19 mouse cellular contexts compared by ENCODE assay signal in genomic region chr6:7326974-7327373, GRCm38 (mm10).
DNase-seq lines count a peak whose midpoint lies in the region; ATAC-seq and TF ChIP-seq lines count a peak whose summit lies in the region.
"Had no signal": no experiment of that assay in that cellular context is flagged by ENCODE, and none has a peak within 500 bp of the region (broad histone marks: within the 10 kb centered on the region; RNA-seq: fewer than 3 reads in every experiment).

No protein-coding gene starts in this region.

- ATAC-seq in midbrain, embryonic 11.5 days (ENCODE audit: low FRiP score) = peak; percentile 33
- ATAC-seq in midbrain, postnatal 0 days (ENCODE audit: low FRiP score) = no peak
- 0 out of 2 replicates have a peak, but pooled peaks have one; percentile 21 for ATAC-seq in midbrain, embryonic 16.5 days
- ATAC-seq in liver, postnatal 0 days = no peak
- ATAC-seq: intestine, embryonic 16.5 days had no signal

- no peak overlapping the region for H3K27ac ChIP-seq in midbrain, embryonic 11.5 days (ENCODE audit: low read depth, low read length)
- no peak overlapping the region for H3K27ac ChIP-seq in midbrain, postnatal 0 days (ENCODE audit: low read depth, low read length)
- H3K27ac ChIP-seq in midbrain, embryonic 16.5 days (ENCODE audit: low read length) = no peak overlapping the region
- no peak overlapping the region for H3K27ac ChIP-seq in liver, postnatal 0 days (ENCODE audit: low read depth)
- H3K27ac ChIP-seq: embryonic facial prominence, embryonic 15.5 days; forebrain, embryonic 10.5 days; gastrocnemius, adult 2 months; hindbrain, embryonic 15.5 days had no signal

- 34% methylated on average over 4 of the region's 4 CpGs for WGBS in midbrain, embryonic 11.5 days
- 34% methylated on average over 4 of the region's 4 CpGs for WGBS in midbrain, postnatal 0 days
- WGBS in midbrain, embryonic 16.5 days = 27% methylated on average over 4 of the region's 4 CpGs
- 58% methylated on average over 4 of the region's 4 CpGs for WGBS in liver, postnatal 0 days (ENCODE audit: insufficient replicate concordance)

- TF ChIP-seq EP300 in liver, postnatal 0 days (IDR thresholded peaks at IDR 0.05; ENCODE audit: low read depth) = no peak

- no peaks in the 10 kb centered on the region for H3K27me3 ChIP-seq in midbrain, embryonic 11.5 days (ENCODE audit: control insufficient read depth, insufficient read depth, low read length)
- no peaks in the 10 kb centered on the region for H3K27me3 ChIP-seq in midbrain, postnatal 0 days (ENCODE audit: insufficient read depth, low read length)
- H3K27me3 ChIP-seq in midbrain, embryonic 16.5 days (ENCODE audit: control insufficient read depth, insufficient read depth, low read depth, low read length) = no peaks in the 10 kb centered on the region
- H3K27me3 ChIP-seq in liver, postnatal 0 days (ENCODE audit: insufficient read depth, low read length) = no peaks in the 10 kb centered on the region
- H3K27me3 ChIP-seq: embryonic facial prominence, embryonic 15.5 days; heart, embryonic 12.5 days; hindbrain, embryonic 15.5 days had no signal

- no peaks in the 10 kb centered on the region for H3K4me1 ChIP-seq in midbrain, embryonic 11.5 days (ENCODE audit: control insufficient read depth, insufficient read depth, low read length)
- H3K4me1 ChIP-seq in midbrain, postnatal 0 days (ENCODE audit: insufficient read depth, low read length) = no peaks in the 10 kb centered on the region
- H3K4me1 ChIP-seq in midbrain, embryonic 16.5 days (ENCODE audit: control insufficient read depth, insufficient read depth, low read length) = no peaks in the 10 kb centered on the region
- H3K4me1 ChIP-seq in liver, postnatal 0 days (ENCODE audit: insufficient read depth) = no peaks in the 10 kb centered on the region
- H3K4me1 ChIP-seq: embryonic facial prominence, embryonic 15.5 days; heart, embryonic 12.5 days; hindbrain, embryonic 15.5 days had no signal

- H3K9ac ChIP-seq in midbrain, embryonic 11.5 days (ENCODE audit: low read length) = no peak overlapping the region
- H3K9ac ChIP-seq in midbrain, postnatal 0 days (replicated peaks; ENCODE audit: low read length, poor library complexity, severe bottlenecking) = no peak overlapping the region
- no peak overlapping the region for H3K9ac ChIP-seq in midbrain, embryonic 16.5 days (ENCODE audit: low read depth, low read length)
- no peak overlapping the region for H3K9ac ChIP-seq in liver, postnatal 0 days (replicated peaks)
- H3K9ac ChIP-seq: embryonic facial prominence, embryonic 15.5 days; heart, embryonic 12.5 days; hindbrain, embryonic 15.5 days had no signal

- H3K4me2 ChIP-seq in midbrain, embryonic 11.5 days = no peak overlapping the region
- H3K4me2 ChIP-seq in midbrain, postnatal 0 days (ENCODE audit: low read depth, low read length, poor library complexity, severe bottlenecking) = no peak overlapping the region
- H3K4me2 ChIP-seq in midbrain, embryonic 16.5 days (ENCODE audit: low read length) = no peak overlapping the region
- H3K4me2 ChIP-seq in liver, postnatal 0 days (ENCODE audit: low read depth, low read length) = no peak overlapping the region
- H3K4me2 ChIP-seq: embryonic facial prominence, embryonic 15.5 days; heart, embryonic 12.5 days; hindbrain, embryonic 15.5 days had no signal

- H3K36me3 ChIP-seq in midbrain, embryonic 11.5 days (ENCODE audit: control insufficient read depth, insufficient read depth, low read length) = no peaks in the 10 kb centered on the region
- no peaks in the 10 kb centered on the region for H3K36me3 ChIP-seq in midbrain, postnatal 0 days (ENCODE audit: insufficient read depth, low read length)
- H3K36me3 ChIP-seq in midbrain, embryonic 16.5 days (ENCODE audit: control insufficient read depth, insufficient read depth, low read length) = no peaks in the 10 kb centered on the region
- no peaks in the 10 kb centered on the region for H3K36me3 ChIP-seq in liver, postnatal 0 days (replicated peaks; ENCODE audit: insufficient read depth, low read length)
- H3K36me3 ChIP-seq: embryonic facial prominence, embryonic 15.5 days; forebrain, embryonic 10.5 days; heart, embryonic 12.5 days; hindbrain, embryonic 15.5 days had no signal

- no peak for TF ChIP-seq CTCF in midbrain, postnatal 0 days (IDR thresholded peaks at IDR 0.05)
- no peak for TF ChIP-seq CTCF in liver, postnatal 0 days (IDR thresholded peaks at IDR 0.05; ENCODE audit: low read depth)

- no peak overlapping the region for H3K4me3 ChIP-seq in midbrain, embryonic 11.5 days (ENCODE audit: low read depth, low read length)
- no peak overlapping the region for H3K4me3 ChIP-seq in midbrain, postnatal 0 days (ENCODE audit: low read depth, low read length)
- H3K4me3 ChIP-seq in midbrain, embryonic 16.5 days (ENCODE audit: low read depth, low read length) = no peak overlapping the region
- no peak overlapping the region for H3K4me3 ChIP-seq in liver, postnatal 0 days (ENCODE audit: low read depth, low read length)
- H3K4me3 ChIP-seq: embryonic facial prominence, embryonic 15.5 days; erythroblast, embryonic 14.5 days; forebrain, embryonic 10.5 days; gastrocnemius, adult 2 months; heart, embryonic 12.5 days; hindbrain, embryonic 15.5 days had no signal

- H3K9me3 ChIP-seq in midbrain, embryonic 11.5 days (ENCODE audit: control insufficient read depth, low read length) = no peaks in the 10 kb centered on the region
- H3K9me3 ChIP-seq in midbrain, postnatal 0 days (ENCODE audit: low read length) = no peaks in the 10 kb centered on the region
- H3K9me3 ChIP-seq in midbrain, embryonic 16.5 days (replicated peaks; ENCODE audit: control insufficient read depth, low read length, poor library complexity, severe bottlenecking) = no peaks in the 10 kb centered on the region
- H3K9me3 ChIP-seq in liver, postnatal 0 days (ENCODE audit: low read length) = no peaks in the 10 kb centered on the region
- H3K9me3 ChIP-seq: embryonic facial prominence, embryonic 15.5 days; forebrain, embryonic 10.5 days; heart, embryonic 12.5 days; hindbrain, embryonic 15.5 days had no signal

- DNase-seq in embryo, embryonic 10 days (ENCODE audit: low spot score) = peak; percentile 11
- no peak for DNase-seq in embryo, embryonic 9.5 days (ENCODE audit: extremely low spot score)
- DNase-seq in midbrain, embryonic 11.5 days (ENCODE audit: low spot score, missing footprints) = no peak
- no peak for DNase-seq in midbrain, postnatal 0 days (ENCODE audit: low spot score)
- DNase-seq in cerebellum, adult 18-20 months = no peak
- DNase-seq in liver, postnatal 0 days = no peak
- DNase-seq: adrenal gland, postnatal 10 days; cerebellum, adult 11-12 months; cerebellum, adult 9-11 months; cerebellum, postnatal 36 days; gastrocnemius, adult 2 months; gastrocnemius, postnatal 25 days had no signal

Comparison
In these comparisons a context has a peak if more than half of its experiments do, and no peak if none do; other contexts are left out.
1. ATAC-seq: peak in midbrain, embryonic 11.5 days (single experiment) and midbrain, embryonic 16.5 days (single experiment); none in midbrain, postnatal 0 days (single experiment) and liver, postnatal 0 days (single experiment).